Mouse (Mus musculus): ENCODE measurements around the gene Zfp600. TPM values are rescaled to one million over a fixed set of nuclear protein-coding genes. Genes with fewer than 3 reads are reported as not detected.

Zfp600 gene
- polyA plus RNA-seq, 1 experiment = not detected

Other genes with a start within 250 kb of the Zfp600 start
- not detected in 2 replicates for gene Zfp987, start 59.5 kb upstream of the Zfp600 start, polyA plus RNA-seq (2012; rRNA removed)